Mouse (Mus musculus) heart, postnatal 0 days (tissue): ENCODE measurements around the gene Nfu1. TPM values are rescaled to one million over a fixed set of nuclear protein-coding genes. Genes with fewer than 3 reads are reported as not detected.

Experiments used
- ATAC-seq: fragments of 200-750 bp; cut with Nextera tagmentation; 2 replicates; pipeline ENCODE4 v1.8.0; 2017; ENCODE audit warnings: low read depth, moderate number of reproducible peaks, moderate library complexity; ENCODE audit not compliant: insufficient read depth
- DNase-seq: peaks from one replicate; pipeline ENCODE4 v3.0.0-alpha.2; 2016; ENCODE audit warnings: low spot score
- H3K27ac ChIP-seq: fragments of 300-500 bp; sonication (generic); 2 replicates; pipeline ENCODE4 v1.5.1; 2014; ENCODE audit warnings: low read depth, mild to moderate bottlenecking
- H3K27me3 ChIP-seq: fragments of 300-500 bp; sonication (generic); 2 replicates; pipeline ENCODE4 v1.6.1; 2014; ENCODE audit warnings: low read length, mixed read lengths; ENCODE audit not compliant: control insufficient read depth, insufficient read depth
- H3K36me3 ChIP-seq: fragments of 300-500 bp; sonication (generic); replicated peaks from 2 replicates; pipeline ENCODE4 v1.6.1; 2014; ENCODE audit warnings: low read length, mixed read lengths; ENCODE audit not compliant: control insufficient read depth, insufficient read depth
- H3K4me1 ChIP-seq: fragments of 300-500 bp; sonication (generic); 2 replicates; pipeline ENCODE4 v1.6.1; 2014; ENCODE audit warnings: antibody characterized with exemption; ENCODE audit not compliant: control insufficient read depth, insufficient read depth
- H3K4me2 ChIP-seq: fragments of 300-500 bp; sonication (generic); 2 replicates; pipeline ENCODE4 v1.6.1; 2014; ENCODE audit warnings: low read depth, mild to moderate bottlenecking, low read length, moderate library complexity
- H3K4me3 ChIP-seq: fragments of 300-500 bp; sonication (generic); 2 replicates; pipeline ENCODE4 v1.5.1; 2014; ENCODE audit warnings: low read depth, low read length
- H3K9ac ChIP-seq: fragments of 300-500 bp; sonication (generic); replicated peaks from 2 replicates; pipeline ENCODE4 v1.6.1; 2014; ENCODE audit warnings: low read depth, low read length, mixed read lengths
- H3K9me3 ChIP-seq: fragments of 300-500 bp; sonication (generic); replicated peaks from 2 replicates; pipeline ENCODE4 v1.6.1; 2016; ENCODE audit warnings: low read length; ENCODE audit not compliant: control insufficient read depth
- CTCF ChIP-seq: IDR thresholded peaks from 2 replicates; pipeline ENCODE4 v1.5.1; 2016; ENCODE audit warnings: antibody characterized with exemption, control low read depth, low read depth
- EP300 ChIP-seq: IDR thresholded peaks from 2 replicates; pipeline ENCODE4 v1.6.1; 2016; ENCODE audit warnings: antibody characterized with exemption, low read depth
- WGBS: fragments of 180-500 bp; shearing (Covaris S2); extraction: QIAGEN DNeasy Blood & Tissue Kit; methylation state at CpG from one replicate; pipeline ENCODE4 v1.1.7; 2014; 5-methylcytosine and 5-hydroxymethylcytosine counted together
- polyA plus RNA-seq: library from polyadenylated mRNA; unstranded; fragments of >200 nt; fragmentation: Nextera tagmentation; extraction: Ambion mirVana; gene quantifications from 2 replicates; pipeline ENCODE4 v1.2.1, GENCODE M21; 2015
- total RNA-seq: library from RNA; depleted of rRNA; stranded (reverse); fragments of >200 nt; gene quantifications from 2 replicates; pipeline ENCODE4 v1.2.3, GENCODE M21; 2014; ENCODE audit warnings: low replicate concordance

Gene Nfu1
- total and polyA plus RNA-seq, 2 experiments from 2014 or later, result 157 to 195 TPM

- DNase-seq, result no peak
- no peak for ATAC-seq
- WGBS, result 94% methylated on average over 8 of the region's 8 CpGs
- Histone ChIP-seq H3K27ac (no peak overlapping the region), H3K27me3 (no peaks in the 10 kb centered on the region), H3K4me1 (peaks cover 42% of the 10 kb centered on the region), H3K9ac (no peak overlapping the region), H3K36me3 (peaks cover 23% of the 10 kb centered on the region), H3K9me3 (no peaks in the 10 kb centered on the region), H3K4me2 (no peak overlapping the region), H3K4me3 (no peak overlapping the region)
- TF ChIP-seq EP300 (no peak), CTCF (no peak)
Observed at GRCm38 (mm10) chr6:86992349-86992748, 16.7 kb upstream of the Nfu1 start.

- no peak overlapping the region for H3K4me3 ChIP-seq
- H3K27me3 ChIP-seq, result no peaks in the 10 kb centered on the region
- H3K9ac ChIP-seq, result no peak overlapping the region
- peaks cover 28% of the 10 kb centered on the region for H3K36me3 ChIP-seq
- peaks cover 31% of the 10 kb centered on the region for H3K4me1 ChIP-seq
- no peak for TF ChIP-seq CTCF
- TF ChIP-seq EP300, result no peak
- DNase-seq (no peak), ATAC-seq (no peak)
- H3K4me2 ChIP-seq, result no peak overlapping the region
- no peak overlapping the region for H3K27ac ChIP-seq
- no peaks in the 10 kb centered on the region for H3K9me3 ChIP-seq
- 69% methylated on average over 4 of the region's 4 CpGs for WGBS
Observed at GRCm38 (mm10) chr6:86994254-86994653, 14.8 kb upstream of the Nfu1 start.

GRCm38 (mm10) chr6:86996629-86997307, 12.3 kb upstream of the Nfu1 start:
- H3K27me3 ChIP-seq, result no peaks in the 10 kb centered on the region
- H3K4me2 ChIP-seq, result no peak overlapping the region
- peaks cover 37% of the 10 kb centered on the region for H3K36me3 ChIP-seq
- H3K9me3 ChIP-seq, result no peaks in the 10 kb centered on the region
- ATAC-seq (peak; percentile 79), DNase-seq (peak; percentile 40)
- peaks cover 19% of the 10 kb centered on the region for H3K4me1 ChIP-seq
- TF ChIP-seq EP300, result peak; percentile 69; the same call in 1 of the 2 replicates
- no peak for TF ChIP-seq CTCF
- peak overlapping the region; percentile 58 for H3K27ac ChIP-seq
- no peak overlapping the region for H3K4me3 ChIP-seq
- WGBS, result 47% methylated on average over 5 of the region's 5 CpGs
- 0 out of 2 replicates have a peak overlapping the region, but pooled peaks have one; percentile 25 for H3K9ac ChIP-seq

- Histone ChIP-seq H3K27ac (peak overlapping the region; percentile 58; the same call in 1 of the 2 replicates), H3K9me3 (no peaks in the 10 kb centered on the region), H3K27me3 (no peaks in the 10 kb centered on the region), H3K9ac (no peak overlapping the region), H3K4me2 (no peak overlapping the region), H3K4me3 (no peak overlapping the region), H3K36me3 (peaks cover 37% of the 10 kb centered on the region), H3K4me1 (peaks cover 18% of the 10 kb centered on the region)
- no peak for DNase-seq
- peak; percentile 65; the same call in 1 of the 2 replicates for ATAC-seq
- 66% methylated on average over 6 of the region's 6 CpGs for WGBS
- TF ChIP-seq EP300, result no peak
- TF ChIP-seq CTCF, result no peak
Observed at GRCm38 (mm10) chr6:86997360-86997759, 11.7 kb upstream of the Nfu1 start.

- Histone ChIP-seq H3K27ac (peak overlapping the region; percentile 64), H3K9ac (no peak overlapping the region), H3K4me3 (no peak overlapping the region), H3K27me3 (no peaks in the 10 kb centered on the region), H3K36me3 (peaks cover 19% of the 10 kb centered on the region), H3K4me2 (no peak overlapping the region), H3K9me3 (no peaks in the 10 kb centered on the region), H3K4me1 (peaks cover 7% of the 10 kb centered on the region)
- TF ChIP-seq EP300, result no peak
- TF ChIP-seq CTCF, result no peak
- 93% methylated on average over 6 of the region's 6 CpGs for WGBS
- ATAC-seq (no peak), DNase-seq (no peak)
Observed at GRCm38 (mm10) chr6:87001995-87002394, 7.0 kb upstream of the Nfu1 start.
